Mouse (Mus musculus) neural tube, embryonic 13.5 days (tissue): ENCODE measurements around the gene P3h3. TPM values are rescaled to one million over a fixed set of nuclear protein-coding genes. Genes with fewer than 3 reads are reported as not detected.
"Not testable (repeated sequence)": the region's sequence is repeated elsewhere in the genome, so short reads cannot be mapped to it uniquely, and the experiment has no call there.

Experiments
- ATAC-seq: fragments of 200-750 bp; cut with Nextera tagmentation; 2 replicates; pipeline ENCODE4 v1.8.0; 2017; ENCODE audit warnings: low read depth, mild to moderate bottlenecking, moderate TSS enrichment, moderate library complexity
- H3K27ac ChIP-seq: fragments of 300-500 bp; sonication (generic); replicated peaks from 2 replicates; pipeline ENCODE4 v1.5.1; 2015; ENCODE audit warnings: moderate library complexity, mild to moderate bottlenecking, inconsistent platforms
- H3K27me3 ChIP-seq: fragments of 300-500 bp; sonication (generic); 2 replicates; pipeline ENCODE4 v1.6.1; 2015; ENCODE audit warnings: mild to moderate bottlenecking, inconsistent platforms
- H3K36me3 ChIP-seq: fragments of 300-500 bp; sonication (generic); 2 replicates; pipeline ENCODE4 v1.6.1; 2015; ENCODE audit warnings: mild to moderate bottlenecking, inconsistent platforms
- H3K4me1 ChIP-seq: fragments of 300-500 bp; sonication (generic); replicated peaks from 2 replicates; pipeline ENCODE4 v1.6.1; 2015; ENCODE audit warnings: inconsistent platforms
- H3K4me2 ChIP-seq: fragments of 300-500 bp; sonication (generic); 2 replicates; pipeline ENCODE4 v1.6.1; 2015; ENCODE audit warnings: inconsistent platforms, mild to moderate bottlenecking, moderate library complexity
- H3K4me3 ChIP-seq: fragments of 300-500 bp; sonication (generic); 2 replicates; pipeline ENCODE4 v1.5.1; 2015; ENCODE audit warnings: mild to moderate bottlenecking, inconsistent platforms
- H3K9ac ChIP-seq: fragments of 300-500 bp; sonication (generic); 2 replicates; pipeline ENCODE4 v1.6.1; 2015; ENCODE audit warnings: moderate library complexity, mild to moderate bottlenecking, inconsistent platforms
- H3K9me3 ChIP-seq: fragments of 300-500 bp; sonication (generic); 2 replicates; pipeline ENCODE4 v1.6.1; 2016; ENCODE audit warnings: inconsistent platforms
- WGBS: fragments of 180-500 bp; shearing (Covaris S2); methylation state at CpG from one replicate; pipeline ENCODE4 v1.1.7; 2015; 5-methylcytosine and 5-hydroxymethylcytosine counted together
- polyA plus RNA-seq: library from polyadenylated mRNA; unstranded; fragments of >200 nt; fragmentation: Nextera tagmentation; extraction: Ambion mirVana; gene quantifications from 2 replicates; pipeline ENCODE4 v1.2.1, GENCODE M21; 2015

The P3h3 gene
- polyA plus RNA-seq = 20.5 and 20.6 TPM in 2 replicates

- WGBS = under 1% methylated on average over 68 of the region's 86 CpGs
- peak within 1 kb of the TSS; percentile 96 for H3K9ac ChIP-seq
- H3K4me2 ChIP-seq = peak within 1 kb of the TSS; percentile 78
- H3K9me3 ChIP-seq = no peaks in the 10 kb centered on the region
- peaks cover 58% of the 10 kb centered on the region for H3K4me1 ChIP-seq
- H3K27ac ChIP-seq = peak within 1 kb of the TSS; percentile 99
- peaks cover 38% of the 10 kb centered on the region for H3K36me3 ChIP-seq
- H3K27me3 ChIP-seq = peaks cover 8% of the 10 kb centered on the region; the same call in 1 of the 2 replicates
- peak; percentile 91 for ATAC-seq
- peak within 1 kb of the TSS; percentile 73 for H3K4me3 ChIP-seq
Observed at GRCm38 (mm10) chr6:124856916-124857839, at the start of gene P3h3. TSS of gene P3h3 (minus strand) at chr6:124857752.

- no peak for ATAC-seq
- H3K4me3 ChIP-seq = peak overlapping the region; percentile 39
- H3K27ac ChIP-seq = peak overlapping the region; percentile 99
- peaks cover 8% of the 10 kb centered on the region; the same call in 1 of the 2 replicates for H3K36me3 ChIP-seq
- peak overlapping the region; percentile 60 for H3K4me2 ChIP-seq
- H3K27me3 ChIP-seq = no peaks in the 10 kb centered on the region
- 41% methylated on average over 14 of the region's 16 CpGs for WGBS
- H3K4me1 ChIP-seq = peaks cover 32% of the 10 kb centered on the region
- H3K9me3 ChIP-seq = no peaks in the 10 kb centered on the region
- peak overlapping the region; percentile 84 for H3K9ac ChIP-seq
Observed at GRCm38 (mm10) chr6:124904991-124905860, 47.7 kb upstream of the P3h3 start.

- H3K27ac ChIP-seq = peak overlapping the region; percentile 99
- peaks cover 8% of the 10 kb centered on the region; the same call in 1 of the 2 replicates for H3K36me3 ChIP-seq
- no peaks in the 10 kb centered on the region for H3K9me3 ChIP-seq
- peak overlapping the region; percentile 60 for H3K4me2 ChIP-seq
- 10% methylated on average over 24 of the region's 24 CpGs for WGBS
- peaks cover 27% of the 10 kb centered on the region for H3K4me1 ChIP-seq
- ATAC-seq = peak; percentile 79
- H3K9ac ChIP-seq = peak overlapping the region; percentile 84
- peak overlapping the region; percentile 39 for H3K4me3 ChIP-seq
- H3K27me3 ChIP-seq = no peaks in the 10 kb centered on the region
Observed at GRCm38 (mm10) chr6:124904161-124904981, 46.8 kb upstream of the P3h3 start.

- peak; percentile 89 for ATAC-seq
- peak overlapping the region; percentile 84 for H3K9ac ChIP-seq
- peaks cover 27% of the 10 kb centered on the region for H3K4me1 ChIP-seq
- H3K36me3 ChIP-seq = peaks cover 7% of the 10 kb centered on the region; the same call in 1 of the 2 replicates
- H3K27ac ChIP-seq = peak overlapping the region; percentile 99
- H3K9me3 ChIP-seq = no peaks in the 10 kb centered on the region
- H3K4me2 ChIP-seq = peak overlapping the region; percentile 60
- no peaks in the 10 kb centered on the region for H3K27me3 ChIP-seq
- peak overlapping the region; percentile 39 for H3K4me3 ChIP-seq
- under 1% methylated on average over 23 of the region's 23 CpGs for WGBS
Observed at GRCm38 (mm10) chr6:124903580-124904151, 46.1 kb upstream of the P3h3 start.

GRCm38 (mm10) chr6:124901851-124902250 lies 44.3 kb upstream of the P3h3 start:
- Histone ChIP-seq H3K27ac (0 out of 2 replicates have a peak overlapping the region, but pooled peaks have one; percentile 13), H3K9me3 (no peaks in the 10 kb centered on the region), H3K36me3 (no peaks in the 10 kb centered on the region), H3K4me3 (no peak overlapping the region), H3K27me3 (no peaks in the 10 kb centered on the region), H3K9ac (no peak overlapping the region), H3K4me2 (no peak overlapping the region), H3K4me1 (peaks cover 27% of the 10 kb centered on the region)
- no peak for ATAC-seq

GRCm38 (mm10) chr6:124900801-124901480 lies 43.4 kb upstream of the P3h3 start:
- H3K9me3 ChIP-seq = no peaks in the 10 kb centered on the region
- H3K4me1 ChIP-seq = peaks cover 27% of the 10 kb centered on the region
- no peak overlapping the region for H3K4me3 ChIP-seq
- no peak for ATAC-seq
- H3K27me3 ChIP-seq = no peaks in the 10 kb centered on the region
- H3K9ac ChIP-seq = peak overlapping the region; percentile 17; the same call in 1 of the 2 replicates
- H3K4me2 ChIP-seq = no peak overlapping the region
- WGBS = 57% methylated on average over 10 of the region's 10 CpGs
- no peaks in the 10 kb centered on the region for H3K36me3 ChIP-seq
- no peak overlapping the region; the same call in 1 of the 2 replicates for H3K27ac ChIP-seq

- no peak overlapping the region for H3K4me3 ChIP-seq
- H3K9ac ChIP-seq = no peak overlapping the region
- peaks cover 22% of the 10 kb centered on the region for H3K4me1 ChIP-seq
- no peaks in the 10 kb centered on the region for H3K36me3 ChIP-seq
- H3K27ac ChIP-seq = no peak overlapping the region
- ATAC-seq = no peak
- H3K27me3 ChIP-seq = no peaks in the 10 kb centered on the region
- 52% methylated on average over 8 of the region's 8 CpGs for WGBS
- H3K9me3 ChIP-seq = no peaks in the 10 kb centered on the region
- no peak overlapping the region for H3K4me2 ChIP-seq
Observed at GRCm38 (mm10) chr6:124900056-124900800, 42.7 kb upstream of the P3h3 start.

GRCm38 (mm10) chr6:124898359-124898758 lies 40.8 kb upstream of the P3h3 start:
- no peak overlapping the region for H3K4me3 ChIP-seq
- H3K36me3 ChIP-seq = no peaks in the 10 kb centered on the region
- no peak overlapping the region for H3K27ac ChIP-seq
- no peak for ATAC-seq
- H3K9me3 ChIP-seq = no peaks in the 10 kb centered on the region
- no peaks in the 10 kb centered on the region for H3K27me3 ChIP-seq
- no peak overlapping the region for H3K9ac ChIP-seq
- 47% methylated on average over 3 of the region's 3 CpGs for WGBS
- peaks cover 11% of the 10 kb centered on the region for H3K4me1 ChIP-seq
- H3K4me2 ChIP-seq = no peak overlapping the region

GRCm38 (mm10) chr6:124894113-124894512 lies 36.6 kb upstream of the P3h3 start:
- not testable (repeated sequence) for H3K9ac ChIP-seq, H3K36me3 ChIP-seq, H3K27ac ChIP-seq, H3K4me2 ChIP-seq, H3K4me3 ChIP-seq, H3K4me1 ChIP-seq, H3K27me3 ChIP-seq, ATAC-seq, H3K9me3 ChIP-seq
- 98% methylated on average over 2 of the region's 2 CpGs for WGBS

- H3K4me3 ChIP-seq = no peak overlapping the region
- H3K9me3 ChIP-seq = no peaks in the 10 kb centered on the region
- no peak overlapping the region for H3K4me2 ChIP-seq
- no peak overlapping the region for H3K9ac ChIP-seq
- no peak for ATAC-seq
- 0 out of 2 replicates have a peak, but pooled peaks cover 4% of the 10 kb centered on the region for H3K4me1 ChIP-seq
- no peaks in the 10 kb centered on the region for H3K36me3 ChIP-seq
- WGBS = 50% methylated on average over 6 of the region's 6 CpGs
- no peak overlapping the region for H3K27ac ChIP-seq
- no peaks in the 10 kb centered on the region for H3K27me3 ChIP-seq
Observed at GRCm38 (mm10) chr6:124890997-124891396, 33.4 kb upstream of the P3h3 start.
